Mouse (Mus musculus): Measurements from ENCODE around the gene Zcchc10.

DNA sequence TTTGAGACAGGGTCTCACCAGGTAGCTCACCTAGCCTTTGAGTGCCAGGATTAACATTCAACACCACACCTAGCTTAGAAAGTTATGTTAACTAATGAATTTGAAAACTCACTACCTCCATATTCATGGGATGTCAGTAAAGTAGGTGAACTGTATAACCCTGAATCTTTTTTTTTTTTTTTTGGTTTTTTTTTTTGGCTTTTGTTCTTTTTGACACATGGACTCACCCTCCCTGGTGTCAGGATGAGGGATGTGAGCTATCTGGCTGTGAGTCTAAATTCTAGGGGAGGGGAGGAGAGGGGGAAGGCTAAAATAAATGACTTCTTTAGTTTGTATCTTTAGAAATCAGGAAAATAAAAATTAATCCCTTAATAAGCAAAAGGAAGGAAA is 11.7 kb downstream of the Zcchc10 start:
- no peak for TF ChIP-seq CTCF (IDR thresholded peaks at IDR 0.05; ENCODE audit: low read depth, low read length)
- no peak for TF ChIP-seq POLR2A (IDR thresholded peaks at IDR 0.05; ENCODE audit: borderline replicate concordance, low read depth, low read length)

Data from bone marrow macrophage, adult 2 months (primary cell).